ENCODE assay signal across 25 mouse cellular contexts in the genomic region with DNA sequence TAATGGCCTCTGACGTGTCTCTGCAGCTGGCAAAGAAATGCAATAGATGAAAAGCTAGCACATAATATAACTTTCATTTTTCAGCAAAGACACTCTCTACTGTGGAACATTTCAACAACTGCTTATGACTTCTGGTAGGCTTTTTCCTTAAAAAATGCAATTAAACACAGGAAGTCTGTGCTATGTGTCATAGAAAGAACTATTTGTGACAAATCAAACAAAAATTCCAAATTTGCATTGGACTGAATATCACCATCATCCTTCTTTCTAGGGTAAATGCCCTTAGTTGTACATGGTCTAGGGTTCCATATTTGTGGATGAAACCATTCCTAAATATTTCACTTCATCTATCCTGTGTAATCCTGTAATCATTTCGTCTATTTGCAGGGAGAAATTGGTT.
"Had no signal": no experiment of that assay in that cellular context is flagged by ENCODE, and none has a peak within 500 bp of the region (broad histone marks: within the 10 kb centered on the region; RNA-seq: fewer than 3 reads in every experiment).

No protein-coding gene starts in this region.

- DNase-seq: gastrocnemius, postnatal 14 days; gastrocnemius, postnatal 36 days; heart, adult 11 months; heart, adult 2 months; heart, postnatal 14 days; heart, postnatal 36 days; kidney, adult 11 months; kidney, adult 2 months; kidney, adult 9 months; kidney, postnatal 14 days; kidney, postnatal 36 days; layer of hippocampus, adult 9-11 months; layer of hippocampus, postnatal 36 days; left cerebral cortex, postnatal 4 days had no signal

- H3K4me3 ChIP-seq: heart, adult 2 months; heart, embryonic 13.5 days; heart, embryonic 15.5 days; hindbrain, embryonic 13.5 days; hindbrain, embryonic 15.5 days; kidney, embryonic 15.5 days; limb, embryonic 13.5 days; limb, embryonic 15.5 days; liver, embryonic 12.5 days had no signal

- H3K9ac ChIP-seq: heart, embryonic 13.5 days; heart, embryonic 15.5 days; hindbrain, embryonic 13.5 days; hindbrain, embryonic 15.5 days; kidney, embryonic 15.5 days; limb, embryonic 13.5 days; limb, embryonic 15.5 days; liver, embryonic 12.5 days had no signal

- H3K9me3 ChIP-seq: heart, embryonic 13.5 days; heart, embryonic 15.5 days; hindbrain, embryonic 13.5 days; hindbrain, embryonic 15.5 days; kidney, embryonic 15.5 days; limb, embryonic 13.5 days; limb, embryonic 15.5 days; liver, embryonic 12.5 days had no signal

- H3K36me3 ChIP-seq: heart, embryonic 13.5 days; heart, embryonic 15.5 days; hindbrain, embryonic 13.5 days; hindbrain, embryonic 15.5 days; kidney, embryonic 15.5 days; limb, embryonic 13.5 days; limb, embryonic 15.5 days; liver, embryonic 12.5 days had no signal

- H3K4me2 ChIP-seq: heart, embryonic 11.5 days; heart, embryonic 13.5 days; heart, embryonic 15.5 days; hindbrain, embryonic 13.5 days; hindbrain, embryonic 15.5 days; kidney, embryonic 15.5 days; limb, embryonic 13.5 days; limb, embryonic 15.5 days; liver, embryonic 12.5 days had no signal

- ATAC-seq: intestine, embryonic 16.5 days; liver, embryonic 12.5 days had no signal

- H3K27me3 ChIP-seq: heart, embryonic 13.5 days; heart, embryonic 15.5 days; hindbrain, embryonic 13.5 days; hindbrain, embryonic 15.5 days; kidney, embryonic 15.5 days; limb, embryonic 13.5 days; limb, embryonic 15.5 days; liver, embryonic 12.5 days had no signal

- H3K4me1 ChIP-seq: heart, embryonic 13.5 days; heart, embryonic 15.5 days; hindbrain, embryonic 13.5 days; hindbrain, embryonic 15.5 days; kidney, embryonic 15.5 days; limb, embryonic 15.5 days; liver, embryonic 12.5 days had no signal

- H3K27ac ChIP-seq: heart, adult 2 months; heart, embryonic 13.5 days; heart, embryonic 15.5 days; hindbrain, embryonic 13.5 days; hindbrain, embryonic 15.5 days; kidney, embryonic 15.5 days; kidney, postnatal 0 days; limb, embryonic 13.5 days; limb, embryonic 15.5 days; liver, embryonic 12.5 days had no signal
